Mouse (Mus musculus) ES-E14 (cell line): ENCODE data around the gene Il2. TPM values are rescaled to one million over a fixed set of nuclear protein-coding genes. Genes with fewer than 3 reads are reported as not detected.

ENCODE experiments used
- DNase-seq: peaks from one replicate; pipeline ENCODE4 v3.0.0-alpha.2; 2013; ENCODE audit warnings: low read depth, low spot score
- H3K27ac ChIP-seq: 2 replicates; pipeline ENCODE4 v1.5.1; 2012; ENCODE audit warnings: low read depth, mild to moderate bottlenecking, low read length, moderate library complexity, mixed read lengths; ENCODE audit not compliant: poor library complexity, insufficient read depth, severe bottlenecking
- H3K36me3 ChIP-seq: 2 replicates; pipeline ENCODE4 v1.6.1; 2012; ENCODE audit warnings: mild to moderate bottlenecking, low read length, moderate library complexity, mixed read lengths; ENCODE audit not compliant: control insufficient read depth, poor library complexity, insufficient read depth, severe bottlenecking
- H3K4me1 ChIP-seq, 2 experiments: fragments of 150-350 bp in 1 of 2; sonication (generic) in 1 of 2; 2 replicates each; pipeline ENCODE4 v1.6.1; 2012; ENCODE audit warnings: low read length in 2 of 2, mild to moderate bottlenecking in 1 of 2, mixed read lengths in 1 of 2; ENCODE audit not compliant: control insufficient read depth in 2 of 2, insufficient read depth in 2 of 2, poor library complexity in 1 of 2
- H3K4me3 ChIP-seq, 2 experiments: fragments of 150-350 bp in 1 of 2; sonication (generic) in 1 of 2; 2 replicates each; pipeline ENCODE4 v1.5.1; 2012; ENCODE audit warnings: low read length in 2 of 2, low read depth in 1 of 2, mild to moderate bottlenecking in 1 of 2, mixed read lengths in 1 of 2; ENCODE audit not compliant: insufficient read depth in 1 of 2, poor library complexity in 1 of 2, severe bottlenecking in 1 of 2
- H3K9ac ChIP-seq: 2 replicates; pipeline ENCODE4 v1.6.1; 2012; ENCODE audit warnings: low read depth, mild to moderate bottlenecking, low read length, mixed read lengths; ENCODE audit not compliant: poor library complexity, insufficient read depth, severe bottlenecking
- H3K9me3 ChIP-seq: fragments of 150-350 bp; sonication (generic); 2 replicates; pipeline ENCODE4 v1.6.1; 2012; ENCODE audit warnings: low read depth, mild to moderate bottlenecking, low read length; ENCODE audit not compliant: control insufficient read depth, insufficient read depth
- CHD2 ChIP-seq: IDR thresholded peaks from 2 replicates; pipeline ENCODE4 v1.6.1; 2014; ENCODE audit warnings: mild to moderate bottlenecking, low read depth, low read length, inconsistent platforms
- HCFC1 ChIP-seq: IDR thresholded peaks from 2 replicates; pipeline ENCODE4 v1.6.1; 2012; ENCODE audit warnings: low read length, inconsistent platforms, borderline replicate concordance; ENCODE audit not compliant: insufficient read depth
- MAFK ChIP-seq: IDR thresholded peaks from 2 replicates; pipeline ENCODE4 v1.6.1; 2014; ENCODE audit warnings: mild to moderate bottlenecking, low read depth, low read length, inconsistent platforms; ENCODE audit not compliant: insufficient read depth
- ZC3H11A ChIP-seq: IDR thresholded peaks from 2 replicates; pipeline ENCODE4 v1.6.1; 2012; ENCODE audit warnings: low read depth, mild to moderate bottlenecking, inconsistent platforms, low read length, borderline replicate concordance
- ZNF384 ChIP-seq: IDR thresholded peaks from 2 replicates; pipeline ENCODE4 v1.6.1; 2012; ENCODE audit warnings: low read depth, low read length, inconsistent platforms
- in situ Hi-C, 2 experiments: fragments of 600-800 bp; cut with MboI; formaldehyde crosslinking; loops; one replicate each; pipeline ENCODE4 v1.15.1; 2025; ENCODE audit warnings: low sequenced_read_pairs in 2 of 2, inconsistent platforms in 1 of 2; ENCODE audit not compliant: unreplicated experiment in 2 of 2
- total RNA-seq: library from RNA; depleted of rRNA; stranded (reverse); fragments of 300-350 nt; gene quantifications from 2 replicates; pipeline ENCODE4 v1.2.3, GENCODE M21; 2012

Il2 gene
- total RNA-seq, 1 experiment = not detected

GRCm38 (mm10) chr3:37146810-37147209, 21.1 kb upstream of the Il2 start:
- in situ Hi-C loops = no loop called here
- Histone ChIP-seq H3K9ac (no peak overlapping the region), H3K36me3 (no peaks in the 10 kb centered on the region), H3K4me3 (no peak overlapping the region), H3K27ac (no peak overlapping the region), H3K9me3 (no peaks in the 10 kb centered on the region), H3K4me1 (no peaks in the 10 kb centered on the region)
- TF ChIP-seq ZC3H11A (no peak), HCFC1 (no peak), ZNF384 (no peak), MAFK (no peak), CHD2 (no peak)
- DNase-seq = no peak

DNA sequence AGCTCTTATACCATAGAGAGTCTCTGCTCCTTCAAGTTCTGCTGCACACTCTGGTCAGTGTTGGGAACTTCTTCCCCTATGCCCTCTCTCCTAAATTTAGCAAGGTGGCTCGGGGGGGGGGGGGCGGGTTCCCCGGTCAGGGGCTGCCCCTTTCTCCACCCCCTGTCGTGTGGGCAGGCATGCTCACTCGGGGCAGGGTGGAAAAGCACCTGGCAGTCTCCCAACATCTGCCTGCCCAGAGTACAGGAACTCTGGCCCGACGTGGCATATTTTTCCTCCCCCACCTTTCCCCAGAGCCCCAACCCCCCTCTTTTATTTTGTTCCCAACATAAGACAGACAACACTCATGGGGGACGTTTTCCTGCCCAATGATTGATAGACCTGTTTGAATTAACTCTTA, 20.6 kb upstream of the Il2 start:
- in situ Hi-C loops = no loop called here
- no peak for TF ChIP-seq HCFC1
- H3K4me3 ChIP-seq = no peak overlapping the region
- no peak overlapping the region for H3K27ac ChIP-seq
- no peaks in the 10 kb centered on the region for H3K9me3 ChIP-seq
- DNase-seq = no peak
- no peaks in the 10 kb centered on the region for H3K4me1 ChIP-seq
- no peaks in the 10 kb centered on the region for H3K36me3 ChIP-seq
- H3K9ac ChIP-seq = no peak overlapping the region

DNA sequence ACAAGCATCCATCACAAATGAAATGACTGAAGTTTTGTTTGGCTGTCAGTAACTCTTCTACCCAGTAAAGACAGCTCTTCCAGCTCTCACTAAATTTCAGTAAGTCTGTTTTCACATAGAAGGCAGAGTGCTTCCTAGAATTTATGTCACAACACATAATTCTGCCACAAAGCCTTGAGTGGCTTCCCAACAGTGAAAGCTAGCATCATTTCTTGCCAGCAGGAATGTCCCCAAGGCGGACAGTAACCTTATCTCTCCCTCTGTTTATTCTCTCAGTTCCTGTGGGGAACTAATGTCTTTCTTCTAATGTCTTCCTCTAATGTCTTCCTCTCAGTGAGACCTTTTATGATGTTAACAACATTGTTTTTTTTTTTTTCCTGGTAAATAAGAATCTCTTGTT, 19.2 kb upstream of the Il2 start:
- no peaks in the 10 kb centered on the region for H3K9me3 ChIP-seq
- TF ChIP-seq CHD2 = no peak
- in situ Hi-C loops = no loop called here
- no peak overlapping the region for H3K27ac ChIP-seq
- H3K4me1 ChIP-seq = no peaks in the 10 kb centered on the region
- no peaks in the 10 kb centered on the region for H3K36me3 ChIP-seq
- no peak overlapping the region for H3K4me3 ChIP-seq
- DNase-seq = no peak
- H3K9ac ChIP-seq = no peak overlapping the region

GRCm38 (mm10) chr3:37141827-37142226, 16.1 kb upstream of the Il2 start:
- in situ Hi-C loops = no loop called here
- no peak overlapping the region for H3K9ac ChIP-seq
- H3K27ac ChIP-seq = no peak overlapping the region
- DNase-seq = no peak
- H3K4me3 ChIP-seq = no peak overlapping the region
- H3K36me3 ChIP-seq = no peaks in the 10 kb centered on the region
- no peaks in the 10 kb centered on the region for H3K9me3 ChIP-seq
- no peaks in the 10 kb centered on the region for H3K4me1 ChIP-seq
- no peak for TF ChIP-seq ZC3H11A
- TF ChIP-seq HCFC1 = no peak
- no peak for TF ChIP-seq MAFK
- TF ChIP-seq ZNF384 = no peak
- TF ChIP-seq CHD2 = no peak

DNA sequence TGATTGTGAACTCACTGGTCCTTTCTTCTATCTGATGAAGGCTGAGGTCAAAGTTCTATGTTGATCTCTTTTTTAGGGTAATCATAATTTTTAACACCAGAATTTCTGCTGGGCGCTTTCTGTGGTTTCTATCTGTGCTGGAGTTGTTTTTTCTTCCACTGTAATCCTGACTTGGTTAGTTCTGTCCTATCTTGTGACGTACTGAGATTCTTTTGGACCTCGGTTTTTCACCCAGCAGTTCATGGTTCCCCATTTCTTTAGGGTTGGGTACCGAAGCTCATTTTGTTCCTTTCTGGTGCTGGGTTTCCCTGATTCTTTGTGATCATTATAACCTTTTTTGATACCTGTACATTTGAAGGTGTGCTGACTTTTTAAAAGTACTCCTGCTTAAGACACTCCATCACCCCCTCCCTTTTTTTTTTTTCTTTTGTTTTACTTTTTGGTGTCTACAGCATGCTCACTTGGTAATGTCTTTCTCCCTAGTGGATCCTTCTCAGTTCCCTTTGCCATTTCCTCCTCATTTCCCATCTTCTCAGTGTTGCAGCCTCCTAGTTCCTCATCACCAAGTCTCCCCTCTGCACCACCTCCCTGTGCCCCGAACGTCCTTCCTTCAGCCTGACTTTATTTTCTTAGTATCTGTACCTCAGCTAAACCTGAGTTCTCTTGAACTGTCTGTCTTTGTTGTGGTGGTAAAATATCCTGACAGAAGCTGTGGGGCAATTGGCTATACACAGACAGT, 14.6 kb upstream of the Il2 start:
- Histone ChIP-seq H3K36me3 (no peaks in the 10 kb centered on the region), H3K27ac (no peak overlapping the region), H3K9ac (no peak overlapping the region), H3K9me3 (no peaks in the 10 kb centered on the region), H3K4me1 (no peaks in the 10 kb centered on the region), H3K4me3 (no peak overlapping the region)
- in situ Hi-C loops = no loop called here
- no peak for TF ChIP-seq ZC3H11A
- TF ChIP-seq CHD2 = no peak
- TF ChIP-seq HCFC1 = no peak
- no peak for TF ChIP-seq MAFK
- no peak for TF ChIP-seq ZNF384
- DNase-seq = no peak
